Mouse (Mus musculus): ENCODE results near the gene Mgat2. TPM values are rescaled to one million over a fixed set of nuclear protein-coding genes. Genes with fewer than 3 reads are reported as not detected.
A peak's percentile ranks its signal among the peaks of the same experiment; 100 is the strongest.

The Mgat2 gene
- polyA plus RNA-seq, 1 experiment from 2014 or later = 41.9 TPM

GRCm38 (mm10) chr12:69186811-69187471 lies 3.0 kb downstream of the Mgat2 start:
- H3K27me3 ChIP-seq (ENCODE audit: control insufficient read depth, insufficient read depth, low read length) = no peaks in the 10 kb centered on the region
- H3K9ac ChIP-seq (ENCODE audit: low read length) = peak overlapping the region; percentile 50; the same call in 1 of the 2 replicates
- peaks cover 15% of the 10 kb centered on the region for H3K4me1 ChIP-seq (ENCODE audit: control insufficient read depth, insufficient read depth, low read length)
- no peaks in the 10 kb centered on the region for H3K9me3 ChIP-seq (replicated peaks; ENCODE audit: control insufficient read depth, low read length)
- H3K4me2 ChIP-seq (ENCODE audit: low read depth, low read length) = peak overlapping the region; percentile 38
- H3K36me3 ChIP-seq (ENCODE audit: control insufficient read depth, insufficient read depth, low read length) = peaks cover 12% of the 10 kb centered on the region
- ATAC-seq (ENCODE audit: insufficient read depth, low FRiP score) = no peak
- H3K4me3 ChIP-seq (replicated peaks; ENCODE audit: low read length) = no peak overlapping the region
- 51% methylated on average over 5 of the region's 5 CpGs for WGBS
- H3K27ac ChIP-seq (ENCODE audit: low read length) = no peak overlapping the region

- no peak overlapping the region for H3K9ac ChIP-seq (ENCODE audit: low read length)
- 86% methylated on average over 9 of the region's 9 CpGs for WGBS
- no peaks in the 10 kb centered on the region for H3K9me3 ChIP-seq (replicated peaks; ENCODE audit: control insufficient read depth, low read length)
- H3K4me3 ChIP-seq (replicated peaks; ENCODE audit: low read length) = no peak overlapping the region
- peaks cover 15% of the 10 kb centered on the region for H3K4me1 ChIP-seq (ENCODE audit: control insufficient read depth, insufficient read depth, low read length)
- H3K27me3 ChIP-seq (ENCODE audit: control insufficient read depth, insufficient read depth, low read length) = no peaks in the 10 kb centered on the region
- no peak for ATAC-seq (ENCODE audit: insufficient read depth, low FRiP score)
- H3K4me2 ChIP-seq (ENCODE audit: low read depth, low read length) = no peak overlapping the region
- H3K27ac ChIP-seq (ENCODE audit: low read length) = no peak overlapping the region
- peaks cover 14% of the 10 kb centered on the region for H3K36me3 ChIP-seq (ENCODE audit: control insufficient read depth, insufficient read depth, low read length)
Measured at GRCm38 (mm10) chr12:69190074-69190473, 6.1 kb downstream of the Mgat2 start.

DNA sequence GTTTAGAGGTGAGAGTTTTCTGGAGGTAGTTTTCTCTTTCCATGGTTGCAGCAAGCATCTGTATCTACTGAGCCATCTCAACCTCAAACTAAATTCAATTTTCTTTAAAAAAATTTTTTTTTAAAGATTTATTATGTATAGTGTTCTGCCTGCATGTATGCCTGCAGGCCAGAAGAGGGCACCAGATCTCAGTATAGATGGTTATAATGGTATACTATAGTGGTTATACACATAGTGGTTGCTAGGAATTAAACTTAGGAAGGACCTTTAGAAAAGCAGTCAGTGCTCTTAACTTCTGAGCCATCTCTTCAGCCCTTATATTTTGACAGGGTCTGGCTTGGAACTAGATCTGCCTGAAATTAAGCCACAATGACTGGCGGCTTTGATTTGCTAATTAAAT lies 6.6 kb downstream of the Mgat2 start:
- no peak overlapping the region for H3K27ac ChIP-seq (ENCODE audit: low read length)
- no peaks in the 10 kb centered on the region for H3K27me3 ChIP-seq (ENCODE audit: control insufficient read depth, insufficient read depth, low read length)
- peaks cover 14% of the 10 kb centered on the region for H3K36me3 ChIP-seq (ENCODE audit: control insufficient read depth, insufficient read depth, low read length)
- no peak overlapping the region for H3K4me3 ChIP-seq (replicated peaks; ENCODE audit: low read length)
- H3K4me1 ChIP-seq (ENCODE audit: control insufficient read depth, insufficient read depth, low read length) = peaks cover 11% of the 10 kb centered on the region
- no peak; the same call in 1 of the 2 replicates for ATAC-seq (ENCODE audit: insufficient read depth, low FRiP score)
- H3K4me2 ChIP-seq (ENCODE audit: low read depth, low read length) = no peak overlapping the region
- no peaks in the 10 kb centered on the region for H3K9me3 ChIP-seq (replicated peaks; ENCODE audit: control insufficient read depth, low read length)
- no peak overlapping the region for H3K9ac ChIP-seq (ENCODE audit: low read length)
- WGBS = 98% methylated on average over 1 of the region's 1 CpGs

DNA sequence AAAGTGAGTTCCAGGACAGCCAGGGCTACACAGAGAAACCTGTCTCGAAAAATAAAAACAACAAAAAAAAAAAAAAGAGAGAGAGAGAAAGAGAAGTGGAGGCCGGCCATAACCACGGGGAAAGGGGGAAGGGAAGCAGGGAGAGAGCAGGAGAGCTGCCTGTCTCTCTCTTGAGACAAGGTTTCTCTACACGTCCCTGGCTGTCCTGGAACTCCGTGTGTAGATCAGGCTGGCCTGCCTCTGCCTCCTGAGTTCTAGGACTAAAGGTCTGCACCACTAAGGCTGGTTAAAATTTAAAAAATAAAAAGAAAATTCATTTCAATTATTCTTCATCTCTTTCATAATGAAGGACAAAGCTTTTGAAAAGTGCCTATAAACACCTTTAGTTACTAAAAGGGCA lies 7.4 kb downstream of the Mgat2 start:
- ATAC-seq (ENCODE audit: insufficient read depth, low FRiP score) = no peak
- Histone ChIP-seq H3K27ac (ENCODE audit: low read length) (no peak overlapping the region), H3K4me1 (ENCODE audit: control insufficient read depth, insufficient read depth, low read length) (peaks cover 12% of the 10 kb centered on the region), H3K27me3 (ENCODE audit: control insufficient read depth, insufficient read depth, low read length) (no peaks in the 10 kb centered on the region), H3K4me2 (ENCODE audit: low read depth, low read length) (no peak overlapping the region), H3K36me3 (ENCODE audit: control insufficient read depth, insufficient read depth, low read length) (peaks cover 14% of the 10 kb centered on the region), H3K9ac (ENCODE audit: low read length) (no peak overlapping the region), H3K9me3 (replicated peaks; ENCODE audit: control insufficient read depth, low read length) (no peaks in the 10 kb centered on the region), H3K4me3 (replicated peaks; ENCODE audit: low read length) (no peak overlapping the region)
- WGBS = 92% methylated on average over 5 of the region's 5 CpGs

DNA sequence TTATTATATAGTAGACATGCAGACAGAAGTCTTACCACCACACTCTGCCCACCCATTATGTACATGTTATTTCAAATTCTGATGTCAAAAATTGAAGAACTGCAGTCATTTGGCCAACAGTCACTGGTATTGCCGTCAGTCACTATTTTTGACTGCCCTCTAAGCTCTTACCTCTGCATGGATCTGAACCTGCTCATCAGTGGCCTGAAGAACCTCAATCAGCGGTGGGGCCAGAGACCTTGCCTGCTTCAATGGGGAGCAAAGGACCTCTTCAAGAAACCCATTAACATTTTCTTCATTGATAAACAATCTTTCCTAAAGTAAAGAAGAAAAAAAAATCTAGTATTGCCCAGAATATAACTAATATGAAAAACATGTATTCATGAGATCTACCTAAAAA lies 8.7 kb downstream of the Mgat2 start:
- Histone ChIP-seq H3K27ac (ENCODE audit: low read length) (no peak overlapping the region), H3K9me3 (replicated peaks; ENCODE audit: control insufficient read depth, low read length) (no peaks in the 10 kb centered on the region), H3K4me2 (ENCODE audit: low read depth, low read length) (no peak overlapping the region), H3K4me3 (replicated peaks; ENCODE audit: low read length) (no peak overlapping the region), H3K27me3 (ENCODE audit: control insufficient read depth, insufficient read depth, low read length) (no peaks in the 10 kb centered on the region), H3K36me3 (ENCODE audit: control insufficient read depth, insufficient read depth, low read length) (peaks cover 14% of the 10 kb centered on the region), H3K9ac (ENCODE audit: low read length) (no peak overlapping the region), H3K4me1 (ENCODE audit: control insufficient read depth, insufficient read depth, low read length) (peaks cover 4% of the 10 kb centered on the region; the same call in 1 of the 2 replicates)
- 93% methylated on average over 2 of the region's 2 CpGs for WGBS
- no peak for ATAC-seq (ENCODE audit: insufficient read depth, low FRiP score)

DNA sequence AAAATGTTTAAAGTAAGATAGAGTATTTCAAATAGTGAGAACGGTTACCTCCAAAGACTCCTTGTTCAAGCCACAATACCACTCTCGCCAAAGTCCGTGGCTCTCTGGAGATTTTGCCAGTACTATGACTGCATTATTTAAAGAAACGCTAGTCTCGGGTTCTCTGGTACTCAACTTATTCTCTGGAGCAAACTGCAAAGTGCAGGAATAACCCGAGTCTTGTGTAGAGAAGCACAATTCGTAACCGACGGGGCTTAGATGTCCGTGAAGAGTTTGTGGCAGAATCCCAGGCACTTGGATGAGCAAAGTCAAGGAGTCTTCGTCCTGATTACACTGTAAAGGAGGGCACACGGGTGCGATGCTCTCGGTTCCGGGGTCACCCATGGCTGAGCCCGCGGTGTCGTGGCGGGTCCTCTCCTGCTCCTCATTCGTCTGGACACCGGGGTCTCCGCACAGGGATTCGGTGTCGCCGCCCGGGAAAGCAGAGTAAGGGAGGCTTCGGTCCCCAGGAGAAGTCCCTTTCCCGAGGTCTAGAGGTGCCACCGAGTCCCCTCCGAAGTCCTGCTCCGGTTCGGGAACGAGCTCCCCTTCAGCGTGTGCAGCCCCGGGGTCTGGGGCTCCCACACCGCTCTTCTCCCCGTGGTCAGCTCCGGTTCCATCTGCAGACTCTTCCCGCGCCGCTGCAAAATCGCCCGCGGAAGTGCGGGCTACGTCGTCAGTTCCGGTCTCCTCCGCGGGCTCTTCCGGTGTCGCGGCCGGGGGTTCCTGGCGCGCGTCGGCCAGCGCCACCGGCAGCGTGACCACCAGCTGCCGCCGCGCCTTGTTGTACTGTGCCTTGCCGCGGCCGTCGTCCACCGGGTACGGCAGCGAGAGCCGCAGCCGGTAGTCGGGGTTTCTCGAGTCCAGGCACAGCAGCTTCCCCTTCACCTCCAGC lies 12.8 kb downstream of the Mgat2 start, which contains the start of gene Gm49383:
Gene Gm49383, minus strand, starts transcription at position 661 of the 934 bp plus-strand sequence.
- 0 out of 2 replicates have a peak, but pooled peaks cover 3% of the 10 kb centered on the region for H3K36me3 ChIP-seq (ENCODE audit: control insufficient read depth, insufficient read depth, low read length)
- H3K27ac ChIP-seq (ENCODE audit: low read length) = peak within 1 kb of the TSS; percentile 89
- WGBS = under 1% methylated on average over 75 of the region's 75 CpGs
- H3K4me1 ChIP-seq (ENCODE audit: control insufficient read depth, insufficient read depth, low read length) = peaks cover 19% of the 10 kb centered on the region
- H3K4me3 ChIP-seq (replicated peaks; ENCODE audit: low read length) = peak within 1 kb of the TSS; percentile 99
- peak; percentile 81 for ATAC-seq (ENCODE audit: insufficient read depth, low FRiP score)
- H3K9me3 ChIP-seq (replicated peaks; ENCODE audit: control insufficient read depth, low read length) = no peaks in the 10 kb centered on the region
- H3K4me2 ChIP-seq (ENCODE audit: low read depth, low read length) = peak within 1 kb of the TSS; percentile 97
- H3K27me3 ChIP-seq (ENCODE audit: control insufficient read depth, insufficient read depth, low read length) = no peaks in the 10 kb centered on the region
- peak within 1 kb of the TSS; percentile 94 for H3K9ac ChIP-seq (ENCODE audit: low read length)

DNA sequence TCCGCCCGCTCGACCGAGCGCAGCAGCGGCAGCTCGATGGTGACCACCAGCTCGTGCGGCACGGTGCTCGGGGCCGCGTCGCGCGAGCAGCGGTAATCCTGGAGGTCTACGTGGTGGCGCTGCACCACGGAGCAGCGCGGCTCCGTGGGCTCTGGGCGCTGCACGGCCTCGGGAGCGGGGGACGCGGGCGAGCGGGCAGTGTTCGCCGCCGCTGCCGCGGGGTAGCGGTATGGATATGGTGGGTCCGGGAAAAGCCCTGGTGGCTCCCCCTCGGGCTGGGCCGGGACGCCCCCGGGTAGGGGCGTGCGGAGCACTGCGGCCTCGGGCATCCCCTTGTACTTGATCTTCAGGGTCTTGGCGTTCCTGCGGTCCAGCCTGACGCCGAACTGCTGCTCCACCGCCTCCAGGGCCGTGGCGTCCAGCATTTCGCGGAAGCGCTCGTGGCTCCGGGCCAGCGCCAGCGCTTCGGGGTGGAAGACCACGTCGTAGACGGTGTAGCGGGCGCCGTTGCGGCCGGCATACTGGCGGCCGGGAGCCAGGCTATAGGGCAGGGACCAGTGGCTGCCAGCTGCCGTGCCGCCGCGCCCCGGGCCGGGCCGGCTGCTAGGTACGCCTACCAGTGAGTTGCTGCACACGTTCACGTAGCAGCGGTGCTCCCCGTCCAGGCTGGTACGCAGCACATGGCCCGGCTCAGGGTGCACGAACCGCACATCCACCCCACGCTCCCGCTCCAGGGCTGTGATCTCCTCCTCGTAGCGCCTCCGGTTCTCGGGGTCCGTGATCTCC lies 13.6 kb downstream of the Mgat2 start:
- peak; percentile 73 for ATAC-seq (ENCODE audit: insufficient read depth, low FRiP score)

GRCm38 (mm10) chr12:69198164-69198535 lies 14.2 kb downstream of the Mgat2 start, which contains the start of gene Dnaaf2:
Gene Dnaaf2 (minus strand): TSS chr12:69198429.
- Histone ChIP-seq H3K27ac (ENCODE audit: low read length) (peak within 1 kb of the TSS; percentile 89), H3K4me3 (replicated peaks; ENCODE audit: low read length) (peak within 1 kb of the TSS; percentile 99), H3K9ac (ENCODE audit: low read length) (peak within 1 kb of the TSS; percentile 94), H3K4me2 (ENCODE audit: low read depth, low read length) (peak within 1 kb of the TSS; percentile 97), H3K27me3 (ENCODE audit: control insufficient read depth, insufficient read depth, low read length) (no peaks in the 10 kb centered on the region), H3K36me3 (ENCODE audit: control insufficient read depth, insufficient read depth, low read length) (no peaks in the 10 kb centered on the region), H3K9me3 (replicated peaks; ENCODE audit: control insufficient read depth, low read length) (no peaks in the 10 kb centered on the region), H3K4me1 (ENCODE audit: control insufficient read depth, insufficient read depth, low read length) (peaks cover 19% of the 10 kb centered on the region)
- peak; percentile 19; the same call in 1 of the 2 replicates for ATAC-seq (ENCODE audit: insufficient read depth, low FRiP score)
- 1% methylated on average over 18 of the region's 18 CpGs for WGBS

More for the DNA sequence above, 13.6 kb downstream of the Mgat2 start:
- Histone ChIP-seq H3K27me3 (ENCODE audit: control insufficient read depth, insufficient read depth, low read length) (no peaks in the 10 kb centered on the region), H3K27ac (ENCODE audit: low read length) (peak overlapping the region; percentile 89), H3K9me3 (replicated peaks; ENCODE audit: control insufficient read depth, low read length) (no peaks in the 10 kb centered on the region), H3K4me1 (ENCODE audit: control insufficient read depth, insufficient read depth, low read length) (peaks cover 19% of the 10 kb centered on the region), H3K4me3 (replicated peaks; ENCODE audit: low read length) (peak overlapping the region; percentile 99), H3K4me2 (ENCODE audit: low read depth, low read length) (peak overlapping the region; percentile 97), H3K9ac (ENCODE audit: low read length) (peak overlapping the region; percentile 94), H3K36me3 (ENCODE audit: control insufficient read depth, insufficient read depth, low read length) (no peaks in the 10 kb centered on the region)
- under 1% methylated on average over 94 of the region's 94 CpGs for WGBS

All from stomach, embryonic 16.5 days (tissue).